Mouse (Mus musculus) lung, adult 18-20 months (tissue): ENCODE results near the gene Hmcn2.
A peak's percentile ranks its signal among the peaks of the same experiment; 100 is the strongest.

Experiments used
- DNase-seq, 2 experiments: peaks; one replicate each; pipeline ENCODE4 v3.0.0; 2022; ENCODE audit warnings: mixed read lengths in 2 of 2

The Hmcn2 gene

DNA sequence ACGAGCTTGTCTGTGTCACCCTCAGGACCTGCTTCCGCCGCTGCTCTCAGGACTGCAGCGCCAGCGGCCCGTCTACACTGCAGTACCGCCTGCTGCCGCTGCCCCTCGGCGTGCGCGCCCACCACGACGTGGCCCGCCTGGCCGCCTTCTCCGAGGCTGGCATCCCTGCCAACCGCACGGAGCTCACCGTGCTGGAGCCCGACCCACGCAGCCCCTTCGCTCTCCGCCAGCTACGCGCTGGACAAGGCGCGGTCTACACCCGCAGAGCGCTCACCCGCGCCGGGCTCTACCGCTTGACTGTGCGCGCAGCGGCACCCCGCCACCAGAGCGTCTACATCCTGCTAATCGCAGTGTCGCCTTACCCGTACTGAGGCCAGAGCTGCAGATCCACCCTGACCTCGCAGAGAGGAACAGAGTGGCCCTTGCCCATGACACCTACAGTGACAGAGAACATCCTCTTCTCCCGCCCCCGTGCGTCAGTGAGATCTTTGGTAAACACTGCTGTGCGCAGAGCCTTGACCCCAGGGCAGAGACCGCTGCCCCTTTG, 145.9 kb downstream of the Hmcn2 start:
- no peak for DNase-seq

DNA sequence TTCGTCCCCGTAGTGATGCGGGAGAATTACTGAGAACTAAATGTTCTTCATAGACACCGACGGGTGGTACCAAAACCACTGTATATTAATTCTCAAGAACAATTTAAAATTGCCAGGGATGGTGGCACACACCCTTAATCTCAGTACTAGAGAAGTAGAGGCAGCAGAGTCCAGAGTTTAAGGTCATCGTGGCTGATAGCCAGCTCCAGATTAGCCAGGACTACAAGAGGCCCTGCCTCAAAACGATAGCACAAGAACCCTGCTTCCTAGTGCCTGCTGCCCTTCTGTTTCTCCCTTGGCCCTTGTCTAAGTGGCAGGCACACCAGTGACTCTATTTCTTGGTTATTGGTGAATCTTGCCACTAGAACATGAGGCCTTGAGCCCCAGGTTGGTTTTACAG, 146.7 kb downstream of the Hmcn2 start:
- no peak for DNase-seq

DNA sequence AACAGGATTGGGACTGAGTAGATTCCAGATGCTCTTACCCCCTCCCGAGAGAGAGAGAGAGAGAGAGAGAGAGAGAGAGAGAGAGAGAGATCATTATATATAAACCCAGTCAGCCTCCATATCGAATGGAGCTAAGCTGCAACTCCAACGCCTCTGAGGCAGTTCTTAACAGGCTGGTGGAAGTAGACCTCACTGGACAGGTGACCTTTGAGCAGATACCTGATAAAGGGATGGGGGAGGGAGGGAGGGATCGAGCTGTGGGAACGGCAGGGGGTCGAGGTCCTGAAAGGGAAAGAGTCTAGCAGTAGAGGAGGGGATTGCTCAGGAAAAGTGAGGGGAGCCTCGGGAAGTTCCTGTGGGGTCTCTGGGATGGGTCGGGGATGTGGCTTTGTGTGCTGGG, 147.8 kb downstream of the Hmcn2 start:
- no peak for DNase-seq

DNA sequence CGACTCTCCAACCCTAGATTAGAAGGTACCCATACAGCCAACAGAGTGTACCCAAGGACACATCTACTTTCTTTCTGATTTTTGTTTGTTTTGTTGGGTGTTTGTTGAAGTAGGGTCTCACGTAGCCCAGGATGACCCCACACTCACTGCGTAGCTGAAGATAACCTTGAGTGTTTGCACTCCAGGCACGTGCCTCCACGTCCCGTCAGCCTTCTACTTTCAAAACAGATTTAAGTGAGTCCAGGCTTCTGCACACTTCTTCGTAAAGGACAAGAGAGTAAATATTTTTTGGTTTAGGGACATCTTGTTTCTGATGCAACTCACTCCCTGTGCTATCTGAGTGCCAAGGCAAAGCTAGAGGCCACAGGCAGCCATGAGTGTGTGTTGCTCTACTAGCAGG, 149.0 kb downstream of the Hmcn2 start:
- no peak for DNase-seq

DNA sequence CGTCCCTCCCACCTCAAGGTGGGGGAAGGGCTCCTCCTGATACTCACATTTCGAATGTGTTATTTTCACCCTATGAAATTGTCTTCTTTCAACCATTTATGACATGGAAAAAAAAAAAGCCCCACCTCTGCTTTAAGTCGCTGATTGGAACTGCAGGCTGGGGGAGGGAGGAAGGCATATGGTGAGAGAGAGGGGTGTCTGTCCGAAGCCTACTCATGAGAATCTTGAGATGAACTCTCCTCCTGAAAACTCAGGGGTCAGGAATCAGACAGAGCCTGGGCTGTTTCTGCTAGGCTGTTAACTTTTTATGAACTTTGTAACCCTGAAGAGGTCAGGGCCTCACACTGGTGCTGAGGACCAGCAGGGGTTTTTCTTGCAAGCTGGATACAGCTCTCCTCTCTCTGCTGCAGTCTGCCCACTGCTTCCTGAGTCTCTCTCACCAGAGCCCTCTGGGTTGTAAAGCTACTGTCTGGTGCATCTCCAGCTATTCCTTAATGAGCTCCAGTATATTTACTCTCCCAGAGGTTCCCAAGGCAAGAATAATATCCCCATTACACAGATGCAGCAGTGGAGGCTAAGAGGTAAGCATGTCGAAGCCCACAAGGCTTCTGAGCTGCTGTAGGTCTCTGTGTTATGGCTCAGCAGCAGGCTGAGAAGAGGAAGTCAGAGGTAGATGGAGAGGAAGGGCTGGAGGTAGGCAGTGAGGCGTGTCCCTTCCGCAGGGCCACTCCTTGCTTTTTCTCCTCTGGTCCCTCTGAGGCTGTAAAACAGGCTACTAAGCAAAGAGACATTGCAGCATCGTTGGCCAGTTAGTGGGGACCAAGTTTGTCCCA, 149.7 kb downstream of the Hmcn2 start:
- no peak for DNase-seq

DNA sequence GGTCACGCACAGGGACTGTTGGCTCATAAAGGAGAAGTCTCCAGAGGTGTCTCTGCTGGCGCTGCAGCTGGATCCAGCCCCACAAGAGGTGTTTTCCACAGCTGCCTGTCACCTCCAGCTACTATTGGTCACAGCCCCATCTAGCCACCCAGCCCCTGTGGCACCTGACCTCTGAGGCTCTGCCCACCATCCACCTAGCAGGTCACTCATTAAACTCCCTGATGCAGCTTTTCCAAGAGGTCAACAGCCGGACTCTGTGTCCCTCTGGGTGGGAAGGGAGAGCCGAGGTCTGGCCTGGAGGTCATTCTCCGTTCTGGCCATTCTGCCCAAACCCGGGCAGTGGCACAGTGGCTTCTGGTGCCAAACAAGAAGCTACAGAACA, 150.3 kb downstream of the Hmcn2 start:
- DNase-seq: no peak

DNA sequence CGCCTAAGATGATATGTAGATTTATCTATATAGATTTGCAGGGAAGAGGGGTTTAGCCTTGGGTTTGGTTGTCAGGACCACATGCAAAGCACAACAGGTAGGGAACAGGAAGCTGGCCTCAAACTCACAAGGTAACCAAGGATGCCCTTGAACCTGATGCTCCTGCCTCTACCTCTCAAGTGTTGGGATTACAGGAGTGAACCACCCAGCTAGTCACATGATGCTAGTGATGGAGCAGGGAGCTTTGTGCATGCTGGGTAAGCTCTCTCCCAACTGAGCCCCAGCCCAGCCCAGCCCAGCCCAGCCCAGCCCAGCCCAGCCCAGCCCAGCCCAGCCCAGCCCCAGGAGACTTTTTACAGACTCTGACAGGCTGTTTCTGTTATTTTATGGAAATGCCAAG, 153.2 kb downstream of the Hmcn2 start:
- no peak for DNase-seq

DNA sequence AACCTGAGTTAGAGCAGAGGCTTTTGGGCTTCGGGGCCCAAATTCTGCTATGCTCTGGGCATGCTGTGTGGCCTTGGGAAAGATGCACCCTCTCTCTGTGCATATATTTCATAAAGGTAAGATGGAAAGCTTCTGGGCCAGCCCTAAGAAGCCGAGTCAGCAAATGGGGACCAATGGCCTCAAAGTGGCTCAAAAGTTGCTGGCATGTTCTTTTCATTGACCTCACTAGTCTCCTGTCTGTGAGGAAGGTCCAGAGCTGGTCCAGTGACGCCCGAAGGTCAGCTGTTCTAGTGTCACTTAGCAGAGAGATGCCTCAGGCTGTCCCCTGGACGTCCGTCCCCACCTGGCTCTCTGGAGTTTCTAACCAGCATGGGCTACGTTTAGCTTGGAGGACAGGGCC, 154.6 kb downstream of the Hmcn2 start:
- DNase-seq: no peak

DNA sequence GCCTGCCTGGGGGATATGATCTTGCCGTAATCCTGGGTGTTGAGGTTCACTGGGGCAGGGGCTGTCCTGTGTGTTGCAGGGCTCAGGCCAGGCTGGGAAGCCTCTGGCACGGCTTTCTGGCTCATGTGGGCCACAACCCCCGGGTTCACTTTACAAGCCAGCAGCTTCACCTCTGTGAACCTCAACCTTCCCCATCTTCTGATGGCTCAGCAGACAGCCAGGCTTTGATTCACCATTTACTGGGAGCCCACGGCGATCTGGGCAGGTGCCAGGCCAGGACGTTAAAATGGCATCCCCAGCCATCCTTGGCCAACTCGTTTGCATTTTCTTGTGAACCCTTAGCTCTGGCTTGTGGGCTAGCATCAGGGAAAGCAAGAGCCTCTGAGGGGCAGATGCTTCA, 155.3 kb downstream of the Hmcn2 start:
- no peak for DNase-seq

DNA sequence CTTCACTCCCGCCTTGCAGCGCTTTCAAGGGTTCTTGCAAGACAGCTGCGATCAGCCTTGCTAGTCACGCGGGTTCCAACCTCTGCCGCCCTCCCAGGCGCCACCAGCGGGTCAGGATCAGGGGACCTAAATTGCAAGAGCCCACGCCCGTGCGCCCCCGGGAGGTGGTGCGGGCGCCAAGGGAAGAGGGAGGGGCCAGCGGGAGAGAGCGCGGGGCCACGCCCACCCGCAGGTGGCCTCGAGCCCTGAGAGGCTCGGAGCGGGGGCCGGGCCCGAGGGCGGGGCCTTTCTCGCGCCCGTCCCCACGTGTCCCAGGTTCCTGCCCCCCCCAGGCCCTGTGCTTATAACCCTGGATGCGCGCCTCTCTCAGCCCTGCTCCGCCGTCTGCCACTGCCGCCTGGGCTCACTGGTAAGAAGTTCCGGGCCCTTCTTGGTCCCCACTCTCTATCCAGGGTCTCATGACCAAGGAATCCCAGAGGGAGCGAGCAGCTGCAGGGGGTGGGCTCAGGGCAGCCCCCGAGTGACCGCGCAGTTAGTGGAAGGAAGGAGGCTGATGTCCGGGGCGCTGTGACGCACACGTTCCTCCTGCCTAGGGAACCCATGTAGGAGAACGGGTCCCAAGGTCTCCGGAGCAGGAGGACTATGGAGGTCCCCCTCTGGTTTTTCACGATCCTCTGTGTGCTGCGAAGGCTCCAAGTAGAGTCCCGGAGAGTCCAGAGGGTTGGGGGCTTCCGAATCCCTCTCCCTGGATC, 155.9 kb downstream of the Hmcn2 start, which contains the start of gene Ass1:
TSS of gene Ass1 (plus strand) at position 277 of the 752 bp plus-strand sequence.
- DNase-seq: peak; percentile 85 to 89

DNA sequence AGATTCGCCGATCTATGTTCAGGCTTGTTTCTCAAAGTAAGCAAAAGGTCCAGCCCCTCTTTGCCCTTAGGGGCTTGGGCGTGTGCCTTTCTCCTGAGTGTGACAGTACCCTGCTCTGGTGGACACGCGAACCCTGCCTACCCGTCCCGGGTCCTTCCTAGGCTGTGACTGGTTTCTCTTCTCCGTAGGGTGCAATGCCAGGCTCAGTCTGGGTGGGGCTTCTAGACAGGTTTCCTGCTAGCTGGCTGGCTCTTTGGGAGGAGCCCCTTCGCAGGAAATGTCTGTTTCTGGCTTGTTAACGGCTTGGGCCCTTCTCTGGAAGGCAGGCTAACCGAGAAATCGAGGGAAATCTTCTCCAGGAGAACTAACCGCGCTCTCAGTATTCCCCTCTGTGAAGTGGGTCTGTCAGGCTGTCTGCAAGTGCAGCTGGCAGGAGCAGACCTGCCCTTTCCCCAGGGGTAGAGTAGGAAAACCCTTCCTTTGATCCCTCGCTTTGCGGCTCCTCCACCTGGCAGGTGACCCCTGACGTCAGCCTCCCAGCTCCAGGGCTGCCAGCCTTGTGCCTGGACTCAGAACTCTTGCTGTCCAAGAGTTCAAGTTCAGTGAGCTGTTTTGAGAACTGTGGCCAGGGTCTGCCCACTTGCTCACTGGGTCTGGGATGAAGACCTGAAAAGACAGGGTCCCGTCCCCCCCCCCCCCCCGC, 156.6 kb downstream of the Hmcn2 start:
- DNase-seq: peak; percentile 70 to 78

DNA sequence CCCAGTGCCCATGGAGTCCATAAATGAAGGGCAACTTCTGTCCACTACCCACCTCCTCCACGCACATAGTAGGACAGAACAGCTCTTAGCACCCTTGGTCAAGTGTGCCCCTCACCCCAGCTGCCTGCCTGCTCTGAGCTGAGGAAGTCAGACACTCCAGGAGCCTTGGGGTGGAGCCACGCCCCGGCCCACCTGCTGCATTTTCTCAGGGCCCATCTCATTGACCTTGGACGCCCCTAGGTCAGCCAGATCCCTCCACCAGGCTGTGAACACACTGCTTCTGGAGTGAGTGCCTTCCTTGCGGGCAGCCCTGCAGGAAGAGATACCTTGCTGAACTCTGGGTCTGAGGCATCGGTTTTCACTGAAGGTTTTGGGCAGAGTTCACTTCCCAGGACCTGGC, 157.4 kb downstream of the Hmcn2 start:
- no peak for DNase-seq

DNA sequence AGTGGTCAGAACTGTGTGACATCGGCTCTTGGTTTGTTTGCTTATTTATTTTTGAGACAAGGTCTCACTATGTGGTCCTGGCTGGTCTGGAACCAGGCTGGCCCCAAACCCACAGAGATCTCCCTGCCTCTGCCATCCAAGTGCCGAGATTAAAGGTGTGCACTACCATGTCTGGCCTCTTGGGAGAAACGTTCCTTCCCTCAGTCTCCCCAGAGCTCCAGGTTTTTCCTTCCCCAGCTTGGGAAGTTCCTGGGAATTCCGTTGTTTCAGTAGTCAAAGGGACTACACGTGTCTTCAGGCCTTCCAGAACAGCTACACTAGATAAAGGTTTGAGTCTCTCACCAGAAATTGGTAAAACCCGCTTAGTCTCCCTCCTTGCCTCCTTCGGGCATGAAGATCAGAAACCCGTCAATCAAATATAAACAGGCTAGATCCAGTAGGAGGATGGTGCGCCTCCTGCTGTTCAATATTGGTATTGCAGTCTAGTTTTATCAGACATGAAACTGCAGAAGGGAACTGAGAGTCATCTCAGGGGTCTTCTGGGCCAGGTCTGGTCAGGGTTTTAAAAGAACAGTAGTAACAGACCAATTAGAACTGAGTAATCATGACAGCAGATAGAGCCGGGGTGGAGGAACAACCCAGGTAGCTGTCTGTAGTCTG, 158.3 kb downstream of the Hmcn2 start:
- DNase-seq: peak in 1 of 2 experiments; percentile 67

DNA sequence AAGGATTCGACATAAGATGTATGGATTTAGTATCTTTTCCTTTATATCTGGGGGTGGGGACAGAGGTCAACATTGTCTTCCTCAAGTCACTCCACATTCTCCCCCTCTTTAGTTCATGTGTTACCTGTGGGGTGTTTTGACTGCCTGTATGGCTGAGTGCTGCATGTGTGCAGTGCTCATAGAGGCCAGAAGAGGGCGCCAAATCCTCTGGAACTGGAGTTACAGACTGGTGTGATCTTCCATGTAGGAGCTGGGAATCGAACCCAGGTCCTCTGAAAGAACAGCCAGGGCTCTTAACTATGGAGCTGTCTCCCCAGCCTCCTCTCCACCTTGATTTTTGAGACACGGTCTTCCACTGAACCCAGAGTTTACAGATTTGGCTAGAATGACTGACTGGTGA, 159.7 kb downstream of the Hmcn2 start:
- no peak for DNase-seq

DNA sequence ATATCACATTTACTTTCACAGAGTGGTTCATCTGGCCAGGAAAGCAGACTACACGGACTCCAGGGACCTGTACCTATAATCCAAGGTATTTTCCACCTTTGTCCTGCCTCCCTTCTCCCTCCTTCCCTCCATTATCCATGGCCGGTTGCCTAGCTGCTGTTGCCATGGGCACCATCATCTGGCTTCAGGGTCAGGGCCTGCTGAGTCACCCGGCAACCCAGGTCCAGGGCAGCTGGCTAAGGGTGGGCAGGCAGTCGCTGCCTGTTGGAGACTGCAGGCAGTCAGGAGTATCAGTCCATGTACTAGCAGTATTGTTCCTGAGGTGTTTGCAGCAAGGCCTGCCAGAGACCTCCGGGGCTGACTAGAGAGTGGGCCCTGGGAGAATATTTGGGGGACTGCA, 160.5 kb downstream of the Hmcn2 start:
- no peak for DNase-seq

DNA sequence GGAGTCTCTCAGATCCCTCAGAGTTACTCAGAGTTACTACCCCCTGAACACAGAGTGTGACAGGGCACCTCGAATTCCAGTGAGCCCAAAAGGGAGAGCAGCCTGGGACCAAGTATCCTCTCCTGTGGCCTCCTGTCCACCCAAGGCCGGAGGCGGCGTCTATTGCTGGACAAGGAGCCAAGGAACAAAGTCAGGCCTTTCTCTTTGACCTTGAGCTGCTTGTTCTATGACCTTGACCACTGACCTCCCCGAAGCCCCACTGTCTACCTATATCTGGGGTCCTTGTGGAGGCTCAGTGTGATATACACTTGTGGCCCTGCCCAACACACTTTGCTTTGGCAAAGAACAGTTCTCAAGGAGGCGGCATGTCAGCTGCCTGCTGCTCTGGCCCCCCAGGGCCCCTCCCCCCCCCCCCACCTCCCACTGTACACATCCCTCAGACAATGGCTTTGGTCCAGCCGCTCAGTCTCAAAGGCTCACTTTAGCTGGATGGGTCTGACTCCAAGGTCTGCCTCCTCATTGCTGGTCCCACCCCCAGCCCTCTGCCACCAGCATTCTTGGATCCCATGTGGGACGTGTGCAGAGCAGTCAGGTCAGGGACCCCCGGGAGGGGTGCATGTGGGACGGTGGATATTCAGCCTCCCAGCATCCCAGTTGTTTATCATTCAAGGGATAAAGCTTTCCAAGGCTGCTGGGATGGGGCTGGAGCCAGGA, 162.0 kb downstream of the Hmcn2 start:
- no peak for DNase-seq

DNA sequence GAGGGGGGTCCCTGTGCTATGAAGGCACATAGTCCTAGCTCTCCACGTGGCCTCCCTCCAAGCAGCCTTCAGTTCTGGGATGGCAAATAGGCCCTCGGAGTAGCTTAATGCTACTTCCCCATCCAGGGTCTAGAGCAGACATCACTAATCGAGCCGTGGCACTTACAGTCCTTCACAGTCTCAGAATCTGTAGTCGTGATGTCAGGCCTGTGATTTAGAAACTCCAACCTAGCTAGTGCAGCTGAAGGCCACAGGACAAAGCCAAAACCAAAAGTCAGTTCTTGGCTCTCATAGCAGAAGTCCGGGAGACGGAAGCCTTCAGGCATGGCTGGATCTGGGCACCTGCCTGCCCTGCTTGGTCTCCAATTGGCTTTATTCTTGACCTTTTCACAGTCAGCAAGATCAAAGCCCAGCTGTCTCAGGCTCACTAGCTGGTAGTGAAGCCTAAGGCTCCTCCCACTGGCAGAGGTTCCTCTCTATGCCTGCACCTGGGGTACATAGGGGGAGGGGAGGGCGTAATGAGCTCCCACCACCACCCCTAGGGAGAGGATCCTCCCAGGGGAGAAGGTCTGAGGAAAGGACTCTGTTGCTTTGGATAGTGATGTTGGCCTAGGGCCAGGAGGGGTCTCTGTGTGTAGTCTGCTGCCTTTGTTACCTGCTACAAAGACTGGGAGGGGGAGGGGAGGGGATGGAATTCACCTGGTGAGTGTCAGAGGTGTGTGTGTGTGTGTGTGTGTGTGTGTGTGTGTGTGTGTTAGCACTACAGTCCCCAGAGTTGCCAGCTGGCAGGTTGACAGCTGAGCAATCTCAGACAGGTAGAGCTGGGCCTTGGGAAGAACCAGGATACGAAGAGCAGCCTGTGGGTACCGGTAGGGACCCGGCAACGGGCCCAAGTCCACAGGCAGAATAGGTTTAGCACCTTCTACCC, 163.3 kb downstream of the Hmcn2 start:
- DNase-seq: no peak

DNA sequence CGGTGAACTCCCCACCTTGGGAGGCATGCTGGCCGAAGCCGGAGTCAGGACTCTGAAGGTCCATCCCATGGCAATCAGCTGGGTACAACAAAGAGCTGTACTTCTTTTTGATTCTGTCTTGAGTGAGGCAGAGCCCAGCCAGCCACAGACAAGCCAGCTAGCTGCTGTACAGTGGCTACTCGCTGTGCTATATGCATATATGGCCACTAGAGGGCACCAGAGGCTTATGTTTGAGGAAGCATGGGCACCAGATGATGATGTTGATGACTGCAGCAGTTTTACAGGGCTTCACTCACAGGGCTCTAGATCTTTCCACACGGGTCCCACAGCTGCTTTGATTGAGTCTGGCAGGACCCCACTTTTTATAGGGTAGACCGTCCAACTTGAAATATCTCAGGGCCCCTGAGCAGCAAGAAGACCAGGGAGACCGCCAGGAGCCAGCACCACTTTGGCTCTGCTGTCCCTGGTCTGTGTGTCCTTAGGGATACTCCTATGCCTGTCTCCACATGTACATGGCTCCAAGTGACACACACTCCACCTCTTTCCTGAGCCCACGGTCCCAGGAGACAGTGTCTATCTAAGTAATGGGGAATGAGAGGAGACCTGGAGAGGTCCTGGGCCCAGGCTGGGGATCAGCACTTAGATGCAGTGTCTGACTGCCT, 168.8 kb downstream of the Hmcn2 start:
- peak; percentile 75 to 82 for DNase-seq

DNA sequence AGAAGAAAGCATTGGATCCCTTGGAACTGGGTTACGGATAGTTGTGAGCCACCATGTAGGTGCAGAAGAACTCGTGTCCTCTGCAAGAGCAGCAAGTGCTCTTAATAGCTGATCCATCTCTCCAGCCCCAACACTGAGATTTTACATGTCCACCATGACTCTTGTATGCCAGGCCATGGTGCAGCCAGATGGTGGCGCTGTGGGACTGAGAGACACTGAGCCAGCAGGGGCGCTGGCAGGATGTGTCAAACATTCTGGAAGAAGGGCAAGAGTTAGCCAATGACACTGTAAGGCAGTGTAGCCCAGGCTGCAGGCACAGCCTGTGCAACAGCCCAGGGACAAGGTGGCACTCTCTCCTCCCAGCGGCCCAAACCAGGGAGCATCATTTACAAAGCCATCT, 170.0 kb downstream of the Hmcn2 start:
- peak; percentile 34 to 57 for DNase-seq

DNA sequence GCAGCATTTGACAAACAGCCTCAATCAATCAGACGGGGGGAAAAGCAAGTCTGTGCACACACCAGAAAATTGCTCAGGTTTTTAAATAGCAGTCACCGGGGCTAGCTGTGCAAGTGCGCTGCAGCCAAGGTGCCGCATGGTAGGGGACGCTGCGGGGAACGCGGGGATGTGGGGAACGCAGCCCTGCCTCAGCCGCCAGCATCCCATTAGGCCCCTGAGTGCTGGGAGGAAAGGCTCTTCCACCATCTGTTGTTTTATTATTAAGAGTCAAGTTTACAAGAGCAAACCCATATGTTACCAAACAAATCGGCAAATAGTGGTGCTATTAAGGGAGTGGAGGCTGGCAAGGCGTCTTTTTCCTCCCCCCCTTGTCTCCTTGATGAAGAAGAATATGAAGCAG, 175.0 kb downstream of the Hmcn2 start:
- no peak for DNase-seq
